Mouse (Mus musculus) embryo, embryonic 10.5 days (tissue): Measurements from ENCODE around the gene Bcl2l11.
"Not testable (repeated sequence)": the region's sequence is repeated elsewhere in the genome, so short reads cannot be mapped to it uniquely, and the experiment has no call there.

Source experiments
- DNase-seq: peaks from one replicate; pipeline ENCODE4 v3.0.0-alpha.2; 2015; ENCODE audit warnings: low spot score

The Bcl2l11 gene

DNA sequence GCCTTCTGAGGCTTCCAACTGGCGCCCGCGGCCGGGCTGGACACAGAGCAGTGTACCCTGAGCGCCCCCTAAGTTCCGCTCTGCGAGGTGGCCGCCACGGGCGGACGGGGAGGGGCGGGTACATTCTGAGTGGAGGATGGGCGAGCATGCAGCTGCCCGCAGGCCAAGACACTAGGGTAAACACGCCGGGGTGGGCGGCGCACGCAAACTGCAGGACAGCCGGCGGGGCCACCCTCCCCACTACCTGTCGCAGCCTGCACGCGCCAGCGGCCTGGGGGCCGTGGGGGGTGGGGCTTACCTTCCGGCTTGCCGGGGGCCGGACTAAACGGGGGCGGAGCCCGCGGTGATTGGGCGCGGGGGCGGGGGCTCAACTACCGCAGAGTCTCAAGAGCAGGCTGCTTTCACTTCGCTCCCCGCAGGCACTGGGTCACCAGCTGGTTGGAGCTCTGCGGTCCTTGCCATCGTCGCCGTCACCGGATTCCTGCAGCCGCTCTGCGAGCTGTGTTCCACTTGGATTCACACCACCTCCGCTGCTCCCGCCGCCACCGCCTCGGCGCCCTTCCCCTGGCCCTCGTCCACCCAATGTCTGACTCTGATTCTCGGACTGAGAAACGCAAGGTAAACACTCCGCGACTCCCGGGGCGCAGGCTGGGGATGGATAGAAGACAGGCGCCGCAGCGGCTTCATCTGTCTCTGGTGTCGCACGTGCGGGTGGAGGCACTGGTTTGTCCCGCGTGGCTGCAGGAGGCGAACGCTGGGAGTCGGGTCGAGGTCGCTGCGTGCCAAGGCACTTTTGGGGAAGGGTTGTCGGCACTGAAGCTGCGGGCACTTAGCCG is at the start of gene Bcl2l11:
TSS of gene Bcl2l11 (plus strand) at position 404 of the 836 bp plus-strand sequence.
- DNase-seq = peak; percentile 96

DNA sequence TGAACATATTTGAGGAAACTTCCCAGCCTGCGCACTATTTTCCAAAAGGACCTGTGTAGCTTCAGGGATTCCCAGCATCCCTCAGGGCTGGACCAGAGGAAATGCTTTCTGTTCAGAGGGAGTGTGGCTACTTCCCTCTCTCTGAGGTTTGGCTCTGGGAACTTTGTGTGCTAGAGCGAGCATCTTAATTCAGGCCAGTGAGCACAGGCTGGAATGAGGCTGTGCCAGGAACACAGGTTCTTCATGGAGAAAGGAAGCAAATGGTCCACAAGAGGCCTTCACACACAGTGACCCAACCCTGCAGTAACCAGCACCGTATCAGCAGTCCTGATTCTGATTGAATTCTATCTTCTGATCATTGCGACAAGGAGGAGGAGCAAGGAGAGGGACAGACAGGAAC is 48.9 kb upstream of the Bcl2l11 start:
- no peak for DNase-seq

DNA sequence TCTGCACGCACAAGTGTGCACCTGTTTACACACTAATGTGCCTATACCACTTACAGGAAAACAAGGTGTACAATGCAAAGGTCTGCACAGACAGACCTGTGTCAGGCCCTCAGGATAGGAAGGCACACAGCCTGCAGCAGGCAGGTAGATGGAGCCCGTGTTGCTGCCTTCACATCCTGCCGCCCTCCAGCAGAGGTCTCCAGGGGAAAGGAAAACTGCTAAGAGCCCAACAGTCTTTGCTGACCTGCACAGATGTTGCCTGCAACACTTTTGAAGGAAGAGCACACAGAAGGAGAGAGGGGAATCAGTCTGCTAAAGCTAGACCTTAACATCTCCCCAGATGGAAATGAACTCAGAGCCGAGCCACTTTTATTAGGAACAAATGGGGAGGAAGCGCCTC is 47.0 kb upstream of the Bcl2l11 start:
- peak; percentile 60 for DNase-seq

DNA sequence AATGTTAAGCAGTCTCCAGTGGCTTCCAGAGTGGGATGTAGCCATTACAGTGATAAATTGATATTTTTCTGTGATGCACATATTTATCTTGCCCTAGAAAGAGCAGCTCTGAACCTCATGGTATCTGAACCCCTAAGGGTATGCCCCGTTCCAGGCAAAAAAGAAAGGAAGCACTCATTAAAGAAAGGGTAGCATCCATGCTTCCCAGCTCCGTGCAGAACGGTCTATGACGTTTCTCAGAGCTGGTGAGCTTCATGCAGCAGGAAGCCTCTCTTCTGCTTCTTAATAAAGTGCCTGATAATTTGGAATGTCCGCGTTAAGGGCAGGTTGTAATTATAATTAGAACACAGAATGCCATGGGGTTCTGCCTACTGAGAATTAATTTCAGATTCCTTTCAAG is 46.5 kb upstream of the Bcl2l11 start:
- no peak for DNase-seq

DNA sequence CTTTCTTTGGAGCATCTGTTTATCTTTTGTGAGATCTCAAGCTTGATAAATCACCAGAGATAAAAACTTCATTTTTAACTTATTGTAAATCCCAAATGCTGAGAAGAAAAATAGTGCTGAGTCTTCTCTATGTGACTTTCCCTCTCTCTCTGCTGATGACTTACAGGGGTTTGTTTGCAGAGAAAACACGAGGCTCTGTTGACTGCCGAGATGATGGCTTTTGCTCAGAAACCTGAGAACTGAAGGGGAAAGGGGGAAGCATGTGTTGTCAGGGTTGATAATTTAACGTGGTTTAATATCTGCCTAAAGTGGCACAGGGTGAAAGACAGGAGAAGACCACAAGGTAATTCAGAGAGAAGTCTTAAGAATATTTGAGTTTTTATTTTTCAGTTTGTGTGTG is 42.0 kb upstream of the Bcl2l11 start:
- no peak for DNase-seq

DNA sequence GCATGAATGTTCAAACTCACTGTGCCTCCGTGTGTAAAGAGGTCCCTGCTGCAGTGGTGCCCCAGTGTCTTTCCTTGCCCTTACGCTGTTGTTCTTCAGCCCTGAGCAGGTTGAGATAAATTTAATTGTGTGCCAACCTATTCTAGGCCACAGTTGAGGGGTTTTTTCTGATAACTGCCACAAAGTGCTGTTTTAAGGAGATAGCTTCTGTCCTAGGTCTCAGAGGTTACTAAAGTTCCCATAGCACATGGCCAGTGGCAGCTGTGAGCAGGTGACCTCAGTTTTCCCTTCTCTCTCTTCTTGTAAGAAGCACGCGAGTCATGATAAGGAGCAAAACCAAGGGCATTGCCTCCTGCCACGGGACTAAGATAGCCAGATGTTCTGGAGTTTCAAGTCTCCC is 41.2 kb upstream of the Bcl2l11 start:
- no peak for DNase-seq

DNA sequence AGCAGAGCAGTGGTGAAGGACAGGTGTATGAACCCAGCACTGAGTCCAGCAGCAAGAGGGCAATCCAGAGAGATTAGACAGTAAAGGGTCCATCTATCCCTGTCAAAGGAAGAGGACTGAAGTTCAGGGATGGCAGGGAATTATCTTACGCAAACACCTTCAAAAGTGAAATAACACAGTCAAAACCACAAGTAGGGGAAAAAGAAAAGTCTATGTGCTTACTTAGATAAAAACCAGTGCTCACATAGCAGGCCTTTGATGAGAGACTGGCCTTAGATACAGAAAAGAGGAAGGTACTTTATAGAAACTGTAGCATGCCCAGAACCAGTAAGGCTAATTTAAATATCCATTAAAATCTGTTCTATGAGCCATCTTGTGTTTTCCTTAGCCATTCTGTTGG is 40.4 kb upstream of the Bcl2l11 start:
- no peak for DNase-seq

DNA sequence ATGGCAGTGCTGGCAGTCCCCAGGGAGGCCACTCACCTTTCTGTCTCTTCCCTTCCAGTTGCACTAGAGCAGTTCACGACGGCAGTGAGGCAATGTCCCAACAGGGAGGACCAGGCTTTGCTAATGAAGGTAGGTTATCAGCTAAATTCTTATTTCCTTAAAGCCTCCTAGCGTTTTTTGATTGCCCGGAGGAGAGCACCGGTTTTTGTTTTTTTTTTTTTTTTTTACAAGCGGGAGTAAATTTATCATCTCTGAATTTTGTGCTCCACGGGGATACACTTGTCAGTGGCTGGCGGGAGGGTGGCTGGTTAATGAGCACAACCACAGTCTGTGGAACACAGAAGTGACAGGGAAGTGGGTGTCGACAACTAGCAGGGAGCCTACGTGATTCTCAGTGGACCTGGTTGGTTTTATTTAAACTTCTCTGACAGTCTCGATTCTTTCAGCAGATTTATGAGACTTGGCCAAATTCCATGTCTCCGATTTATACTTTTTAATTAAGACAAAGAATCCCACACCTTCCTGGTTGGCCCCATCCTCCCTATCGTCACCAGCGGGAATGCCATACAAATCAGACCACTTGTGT is 39.4 kb upstream of the Bcl2l11 start:
- DNase-seq = no peak

DNA sequence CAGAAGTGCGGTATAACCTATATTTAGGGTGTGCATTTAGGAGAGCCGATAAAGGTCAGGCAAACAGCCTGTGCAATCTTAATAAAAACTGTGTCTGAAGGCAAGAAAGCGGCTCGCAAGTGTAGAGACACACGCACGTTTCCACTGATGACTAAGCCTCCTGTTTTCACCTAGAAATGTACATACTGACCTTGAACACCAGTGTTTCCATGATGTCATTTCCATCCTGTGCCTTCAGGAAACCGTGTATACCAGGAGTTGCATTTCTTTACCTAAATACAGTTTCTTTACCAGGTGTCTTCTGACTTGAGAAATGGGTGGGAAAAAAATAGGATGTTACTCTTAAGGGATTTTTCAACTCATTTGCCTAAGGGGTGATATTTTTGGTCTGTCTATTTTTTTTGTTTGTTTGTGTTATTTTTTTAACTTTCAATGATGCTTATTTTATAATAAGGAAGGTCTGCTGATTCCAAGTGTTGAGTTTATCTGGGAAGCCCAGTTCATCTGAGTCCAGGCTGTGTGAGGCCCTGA is 38.8 kb upstream of the Bcl2l11 start:
- DNase-seq = no peak

DNA sequence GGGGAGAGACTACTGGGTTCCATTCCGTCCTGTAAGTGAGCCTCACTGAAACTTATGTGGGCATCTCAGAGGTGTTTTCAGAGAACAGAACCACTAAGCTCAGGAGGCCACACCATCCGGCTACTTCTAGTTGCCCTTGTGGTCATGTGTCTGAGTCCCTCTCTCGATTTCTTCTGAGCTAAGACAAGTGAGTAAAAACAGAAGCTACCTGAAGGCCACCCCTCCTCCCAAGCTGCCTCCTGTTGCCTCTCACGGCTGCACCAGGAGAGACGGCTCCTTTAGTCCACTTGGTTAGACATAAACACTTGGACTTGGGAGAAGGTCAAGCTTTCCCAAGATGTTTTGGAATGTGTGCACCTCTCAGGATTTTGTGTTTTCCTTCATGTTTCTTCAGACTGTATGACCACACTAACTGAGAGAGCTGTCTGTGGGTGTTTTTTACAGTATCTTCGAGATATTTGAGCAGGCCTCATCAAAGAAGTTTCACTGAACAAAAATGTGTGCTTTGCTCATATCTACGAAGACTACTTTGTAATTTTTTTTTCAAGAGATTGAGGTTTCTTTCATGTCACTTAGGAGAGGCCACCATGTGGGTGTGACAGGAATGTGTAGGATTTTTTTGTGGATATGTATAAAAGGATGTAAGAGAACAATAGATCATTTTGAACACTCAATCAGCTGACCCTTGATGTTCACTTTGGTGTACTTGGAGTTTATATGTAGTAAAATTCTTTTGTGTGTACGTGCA is 37.9 kb upstream of the Bcl2l11 start:
- no peak for DNase-seq

DNA sequence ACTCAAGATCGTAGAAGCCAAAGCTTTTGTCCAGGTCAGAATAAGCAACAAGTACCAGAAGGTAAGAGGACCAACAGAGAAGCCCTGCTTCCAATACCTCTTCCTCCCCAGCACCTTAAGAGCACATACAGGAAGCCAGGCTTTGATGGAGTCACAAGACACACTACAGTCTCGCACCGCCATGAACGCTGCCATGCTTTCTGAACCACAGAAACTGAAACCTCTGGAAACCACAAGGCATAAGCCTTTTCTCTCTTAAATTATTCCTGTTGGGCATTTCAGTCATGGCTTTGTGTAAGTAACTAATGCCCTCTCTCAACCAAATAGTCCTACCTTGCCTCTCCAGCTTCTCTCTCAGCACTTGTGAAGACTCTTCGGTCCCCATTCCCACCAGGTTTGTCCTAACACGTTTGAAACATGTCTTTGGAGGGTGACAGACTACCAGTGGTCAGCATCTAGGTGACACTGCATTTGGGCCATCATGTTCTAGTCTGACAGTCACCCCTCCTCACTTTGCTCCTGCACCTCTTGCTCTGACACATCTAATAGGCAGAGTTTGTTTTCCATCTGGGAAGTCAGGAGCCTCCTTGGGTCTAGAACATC is 35.5 kb upstream of the Bcl2l11 start:
- DNase-seq = no peak

DNA sequence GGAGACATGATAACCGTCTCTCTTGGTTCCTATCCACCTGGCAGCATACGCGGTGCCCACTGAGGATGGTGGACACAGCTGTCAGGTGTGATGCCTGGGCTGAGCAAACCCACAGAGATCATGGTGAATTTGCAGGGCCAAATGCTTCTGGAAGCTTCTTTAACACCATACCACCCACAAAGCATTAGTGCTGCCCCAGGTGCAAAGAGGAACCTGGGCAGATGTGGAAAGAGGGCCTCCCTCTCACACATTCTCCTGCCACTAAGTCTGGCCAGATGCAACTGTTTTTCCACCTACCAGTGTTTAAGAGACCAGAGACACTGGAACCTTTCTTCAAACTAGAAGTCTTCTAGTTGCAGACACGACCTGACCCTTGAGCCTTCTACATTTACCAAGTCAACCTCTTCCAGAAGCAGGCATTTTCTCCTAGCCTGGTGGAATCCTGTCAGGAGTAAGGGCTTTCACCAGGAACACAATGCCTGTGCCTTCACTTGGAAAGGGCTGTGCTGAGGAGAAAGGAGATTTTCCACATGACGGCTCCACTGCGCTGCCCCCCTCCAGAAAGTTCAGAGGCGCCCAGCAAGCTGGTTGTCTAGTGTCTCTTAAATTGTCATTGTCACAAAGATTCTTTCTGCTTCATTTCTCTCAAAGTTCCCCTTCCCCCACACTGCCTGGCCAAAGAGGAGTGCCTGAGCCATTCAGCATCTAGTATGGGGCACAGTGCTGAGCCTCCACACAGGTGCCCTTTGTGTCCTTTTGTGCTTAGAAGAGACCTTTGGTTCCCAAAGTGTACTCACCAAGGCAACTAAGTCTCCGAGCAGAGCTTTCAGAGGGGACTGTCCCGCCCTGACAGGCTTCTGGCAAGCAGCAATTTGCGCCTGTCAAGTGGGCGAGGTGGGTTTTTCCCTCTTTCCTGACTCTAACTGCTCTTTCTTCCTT is 34.1 kb upstream of the Bcl2l11 start:
- DNase-seq = peak; percentile 81

DNA sequence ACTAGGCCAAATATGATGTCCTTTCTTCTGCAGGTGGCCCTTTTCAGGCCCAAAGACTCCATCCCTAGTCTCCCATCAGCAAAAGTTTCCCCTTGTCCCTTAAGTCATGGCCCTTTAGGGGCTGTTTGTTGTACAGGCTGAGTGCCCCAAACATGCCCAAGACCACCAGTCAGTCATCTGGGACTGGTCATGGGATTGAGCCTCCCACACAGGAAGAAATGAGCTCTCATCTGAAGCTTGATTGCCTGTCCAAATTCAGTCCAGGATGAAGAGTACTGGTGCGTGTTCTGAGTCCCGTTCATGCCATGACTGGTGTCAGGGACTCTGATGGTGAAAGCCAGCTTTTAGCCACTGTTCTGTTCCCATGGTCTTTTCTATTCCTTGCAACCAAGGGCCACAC is 33.4 kb upstream of the Bcl2l11 start:
- DNase-seq = no peak

DNA sequence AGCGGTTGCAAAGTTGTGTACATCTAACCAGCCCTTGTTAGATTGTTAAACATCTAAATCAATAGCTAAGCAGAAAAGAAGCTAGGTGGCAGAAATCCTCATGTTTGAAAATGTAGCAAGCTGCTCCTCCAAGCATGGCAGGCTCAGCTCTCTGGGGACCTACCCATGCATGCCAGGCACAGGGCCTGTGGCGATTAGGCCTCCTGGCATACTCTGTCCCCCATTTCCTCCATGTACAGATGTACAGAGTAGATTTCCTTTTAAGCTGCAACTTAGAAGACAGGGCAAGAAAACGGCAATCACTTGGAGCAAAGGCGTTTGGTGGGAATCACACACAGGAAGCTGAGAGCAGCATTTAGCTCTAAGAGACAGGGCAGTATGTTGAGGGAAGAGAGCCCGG is 31.6 kb upstream of the Bcl2l11 start:
- no peak for DNase-seq

DNA sequence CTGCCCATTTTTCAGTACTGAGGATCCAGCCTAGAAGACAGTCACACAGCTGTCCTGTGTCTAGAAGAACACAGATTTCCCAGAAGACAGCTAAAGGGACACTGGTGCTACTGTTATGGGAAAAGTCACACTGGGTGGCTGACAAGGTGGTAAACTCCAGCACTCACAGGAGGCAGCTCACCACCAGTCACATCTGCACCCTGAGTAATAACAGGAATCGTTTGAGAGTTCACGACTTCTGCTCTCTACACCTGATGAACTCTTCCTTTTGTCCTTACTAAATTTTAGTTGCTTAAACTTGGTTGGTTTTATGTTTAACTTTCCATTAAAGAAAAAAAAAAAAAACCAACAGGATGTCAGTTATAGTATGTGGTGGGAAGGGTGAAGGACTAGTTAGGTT is 31.2 kb upstream of the Bcl2l11 start:
- no peak for DNase-seq

DNA sequence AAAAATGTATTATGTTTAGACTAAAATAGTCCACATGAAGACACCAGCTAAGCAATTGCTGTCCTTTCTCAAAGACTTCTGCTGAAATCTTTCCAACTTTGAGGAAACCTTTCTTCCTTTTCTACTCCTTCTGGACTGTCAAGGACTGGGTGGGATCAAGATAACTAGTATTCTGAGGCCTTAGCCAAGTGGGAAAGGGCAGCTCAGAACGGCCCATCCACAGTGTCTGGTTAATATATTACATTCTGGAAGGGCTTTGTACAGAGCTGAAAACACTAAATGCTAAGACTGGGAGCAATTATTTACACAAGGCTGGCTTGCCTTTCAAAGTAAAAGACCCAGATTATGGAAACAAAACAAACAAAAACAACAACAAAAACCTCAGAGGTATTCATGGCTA is 30.6 kb upstream of the Bcl2l11 start:
- no peak for DNase-seq

DNA sequence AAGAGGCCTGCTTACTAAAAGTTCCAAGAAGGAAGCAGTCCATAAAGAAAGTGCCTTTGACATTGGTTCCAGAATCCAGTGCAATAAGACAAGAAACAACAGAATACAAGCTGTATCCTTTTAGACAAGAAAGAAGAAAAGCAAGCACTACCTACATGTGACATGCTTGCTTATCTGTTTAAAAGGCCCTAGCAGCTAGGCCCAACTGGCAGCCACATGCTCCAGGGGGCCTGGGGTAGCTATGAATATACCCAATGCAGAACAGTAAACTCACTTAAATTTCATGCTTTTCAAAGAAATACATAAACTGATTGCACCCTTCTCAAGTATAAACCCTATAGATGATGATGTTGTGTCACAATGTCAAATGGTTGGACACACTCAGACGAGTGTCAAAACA is 29.8 kb upstream of the Bcl2l11 start:
- no peak for DNase-seq

DNA sequence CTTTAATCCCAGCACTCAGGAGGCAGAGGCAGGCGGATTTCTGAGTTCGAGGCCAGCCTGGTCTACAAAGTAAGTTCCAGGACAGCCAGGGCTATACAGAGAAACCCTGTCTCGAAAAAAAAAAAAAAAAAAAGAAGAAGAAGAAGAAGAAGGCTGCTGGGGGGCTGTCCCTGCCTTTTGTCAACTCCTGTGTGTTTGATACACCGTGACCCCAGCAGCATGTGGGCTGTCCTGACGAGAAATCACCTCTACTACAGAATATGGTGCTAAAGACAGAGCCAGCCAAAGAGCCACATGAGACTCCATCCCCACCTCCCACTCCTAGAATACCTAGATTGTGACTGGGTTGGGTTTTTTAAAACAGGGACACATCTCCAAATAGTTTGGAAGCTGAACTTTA is 27.7 kb upstream of the Bcl2l11 start:
- not testable (repeated sequence) for DNase-seq

DNA sequence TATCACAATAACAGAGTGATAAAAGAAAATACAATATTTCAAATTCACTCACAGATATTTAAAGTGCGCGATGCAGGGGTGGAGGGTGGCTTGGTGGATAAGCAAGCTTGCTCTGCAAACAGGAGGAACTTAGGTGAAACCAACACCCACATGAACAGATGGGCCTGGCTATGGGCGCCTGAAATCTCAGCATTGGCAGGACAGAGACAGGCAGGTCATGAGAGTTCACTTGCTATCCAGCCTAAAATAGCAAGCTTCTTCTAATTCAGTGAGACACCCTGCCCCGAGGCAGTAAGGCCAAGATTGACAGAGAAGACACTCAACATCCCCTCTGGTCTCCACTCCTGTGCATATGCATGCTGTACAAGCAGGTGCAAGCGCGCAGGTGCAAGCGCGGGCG is 23.8 kb upstream of the Bcl2l11 start:
- DNase-seq = no peak

DNA sequence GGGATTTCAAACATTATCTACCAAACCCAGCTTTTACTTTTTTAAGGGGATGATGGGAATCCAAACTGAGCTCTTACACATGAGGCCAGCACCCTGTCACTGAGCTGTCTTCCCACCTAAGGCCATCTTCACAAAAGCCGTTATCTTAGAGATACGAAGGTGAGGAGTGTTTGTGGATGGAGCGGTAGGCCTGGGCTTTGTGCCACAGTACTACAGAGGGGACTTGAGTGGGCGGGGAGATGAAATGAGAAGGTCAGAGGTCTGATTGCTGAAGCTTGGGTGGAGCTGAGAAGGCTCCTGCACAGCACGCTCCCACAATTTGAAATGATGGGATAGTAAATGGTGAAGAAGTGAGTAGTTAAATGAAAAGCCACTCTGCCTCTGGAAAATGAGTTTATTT is 21.0 kb upstream of the Bcl2l11 start:
- no peak for DNase-seq

DNA sequence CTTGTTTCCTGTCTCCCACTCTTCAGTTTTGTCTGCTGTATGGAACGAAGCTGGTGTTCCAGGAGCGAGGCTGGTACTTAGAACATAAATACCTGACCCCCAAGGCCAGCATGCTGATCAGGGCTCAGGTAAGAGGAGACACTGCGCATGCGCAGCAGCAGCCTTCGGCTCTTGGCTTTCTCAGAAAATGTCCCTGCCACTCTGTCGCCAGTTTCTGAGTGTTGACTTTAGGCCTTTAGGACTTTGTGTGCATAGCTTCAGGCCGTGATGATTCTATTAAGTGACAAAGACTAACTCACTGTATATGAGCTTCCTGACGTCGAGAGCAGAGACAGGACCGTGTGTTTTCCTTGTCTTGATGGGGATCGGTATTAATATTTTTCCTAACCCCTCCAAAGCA is 20.2 kb upstream of the Bcl2l11 start:
- DNase-seq = no peak
